Mouse (Mus musculus): ENCODE data around the gene Bace1.

GRCm38 (mm10) chr9:45795722-45796121, 42.7 kb upstream of the Bace1 start:
- TF ChIP-seq CTCF (IDR thresholded peaks at IDR 0.05; ENCODE audit: low read depth) (no peak), EP300 (IDR thresholded peaks at IDR 0.05; ENCODE audit: low read depth) (no peak)
